Mouse (Mus musculus): ENCODE data around the gene Naa80. TPM values are rescaled to one million over a fixed set of nuclear protein-coding genes. Genes with fewer than 3 reads are reported as not detected.

The Naa80 gene
- polyA plus RNA-seq, 1 experiment, result 63.3 TPM

- peaks cover 17% of the 10 kb centered on the region for H3K36me3 ChIP-seq (replicated peaks; ENCODE audit: low read length)
- peaks cover 8% of the 10 kb centered on the region for H3K27me3 ChIP-seq (replicated peaks)
- H3K4me1 ChIP-seq, result peaks cover 87% of the 10 kb centered on the region
- H3K4me3 ChIP-seq (replicated peaks), result no peak overlapping the region
- TF ChIP-seq GATA1 (IDR thresholded peaks at IDR 0.05; ENCODE audit: borderline replicate concordance, low read length) (no peak), FLI1 (IDR thresholded peaks at IDR 0.05; ENCODE audit: low read length) (no peak)
- no peaks in the 10 kb centered on the region for H3K9me3 ChIP-seq
Measured at GRCm38 (mm10) chr9:107549297-107550074, 29.2 kb upstream of the Naa80 start.

GRCm38 (mm10) chr9:107550491-107551116 is 28.1 kb upstream of the Naa80 start:
- Histone ChIP-seq H3K36me3 (replicated peaks; ENCODE audit: low read length) (peaks cover 6% of the 10 kb centered on the region), H3K27me3 (replicated peaks) (peaks cover 8% of the 10 kb centered on the region), H3K4me1 (peaks cover 78% of the 10 kb centered on the region), H3K4me3 (replicated peaks) (peak overlapping the region; percentile 96), H3K9me3 (no peaks in the 10 kb centered on the region)
- no peak for TF ChIP-seq GATA1 (IDR thresholded peaks at IDR 0.05; ENCODE audit: borderline replicate concordance, low read length)
- no peak for TF ChIP-seq FLI1 (IDR thresholded peaks at IDR 0.05; ENCODE audit: low read length)

GRCm38 (mm10) chr9:107551117-107551889 is 27.4 kb upstream of the Naa80 start, which contains the start of gene Rassf1:
Rassf1 (plus strand) TSS chr9:107551555.
- Histone ChIP-seq H3K4me1 (peaks cover 77% of the 10 kb centered on the region), H3K36me3 (replicated peaks; ENCODE audit: low read length) (peaks cover 2% of the 10 kb centered on the region), H3K27me3 (replicated peaks) (peaks cover 8% of the 10 kb centered on the region), H3K9me3 (no peaks in the 10 kb centered on the region), H3K4me3 (replicated peaks) (peak within 1 kb of the TSS; percentile 96)
- TF ChIP-seq FLI1 (IDR thresholded peaks at IDR 0.05; ENCODE audit: low read length), result no peak

GRCm38 (mm10) chr9:107551890-107552355 is 26.8 kb upstream of the Naa80 start:
- peaks cover 8% of the 10 kb centered on the region for H3K27me3 ChIP-seq (replicated peaks)
- peak overlapping the region; percentile 96 for H3K4me3 ChIP-seq (replicated peaks)
- H3K36me3 ChIP-seq (replicated peaks; ENCODE audit: low read length), result peaks cover 6% of the 10 kb centered on the region
- no peak for TF ChIP-seq GATA1 (IDR thresholded peaks at IDR 0.05; ENCODE audit: borderline replicate concordance, low read length)
- TF ChIP-seq FLI1 (IDR thresholded peaks at IDR 0.05; ENCODE audit: low read length), result no peak
- H3K9me3 ChIP-seq, result no peaks in the 10 kb centered on the region
- peaks cover 77% of the 10 kb centered on the region for H3K4me1 ChIP-seq

- Histone ChIP-seq H3K9me3 (no peaks in the 10 kb centered on the region), H3K36me3 (replicated peaks; ENCODE audit: low read length) (peaks cover 15% of the 10 kb centered on the region), H3K4me3 (replicated peaks) (peak overlapping the region; percentile 96), H3K4me1 (peaks cover 77% of the 10 kb centered on the region), H3K27me3 (replicated peaks) (peaks cover 8% of the 10 kb centered on the region)
- TF ChIP-seq FLI1 (IDR thresholded peaks at IDR 0.05; ENCODE audit: low read length) (no peak), GATA1 (IDR thresholded peaks at IDR 0.05; ENCODE audit: borderline replicate concordance, low read length) (no peak)
Measured at GRCm38 (mm10) chr9:107552690-107553393, 25.8 kb upstream of the Naa80 start.

GRCm38 (mm10) chr9:107553541-107554318 is 25.0 kb upstream of the Naa80 start:
- Histone ChIP-seq H3K9me3 (no peaks in the 10 kb centered on the region), H3K36me3 (replicated peaks; ENCODE audit: low read length) (peaks cover 24% of the 10 kb centered on the region), H3K4me3 (replicated peaks) (peak overlapping the region; percentile 96), H3K4me1 (peaks cover 70% of the 10 kb centered on the region), H3K27me3 (replicated peaks) (peaks cover 8% of the 10 kb centered on the region)
- TF ChIP-seq FLI1 (IDR thresholded peaks at IDR 0.05; ENCODE audit: low read length) (no peak), GATA1 (IDR thresholded peaks at IDR 0.05; ENCODE audit: borderline replicate concordance, low read length) (no peak)

GRCm38 (mm10) chr9:107554319-107554825 is 24.3 kb upstream of the Naa80 start:
- H3K27me3 ChIP-seq (replicated peaks), result peaks cover 3% of the 10 kb centered on the region
- H3K9me3 ChIP-seq, result no peaks in the 10 kb centered on the region
- no peak for TF ChIP-seq GATA1 (IDR thresholded peaks at IDR 0.05; ENCODE audit: borderline replicate concordance, low read length)
- peak; percentile 13; the same call in 1 of the 2 replicates for TF ChIP-seq FLI1 (IDR thresholded peaks at IDR 0.05; ENCODE audit: low read length)
- H3K36me3 ChIP-seq (replicated peaks; ENCODE audit: low read length), result peaks cover 31% of the 10 kb centered on the region
- peaks cover 66% of the 10 kb centered on the region for H3K4me1 ChIP-seq
- peak overlapping the region; percentile 96 for H3K4me3 ChIP-seq (replicated peaks)

- Histone ChIP-seq H3K4me3 (replicated peaks) (peak overlapping the region; percentile 96), H3K9me3 (no peaks in the 10 kb centered on the region), H3K4me1 (peaks cover 61% of the 10 kb centered on the region), H3K27me3 (replicated peaks) (no peaks in the 10 kb centered on the region), H3K36me3 (replicated peaks; ENCODE audit: low read length) (peaks cover 37% of the 10 kb centered on the region)
- TF ChIP-seq FLI1 (IDR thresholded peaks at IDR 0.05; ENCODE audit: low read length), result no peak
- no peak for TF ChIP-seq GATA1 (IDR thresholded peaks at IDR 0.05; ENCODE audit: borderline replicate concordance, low read length)
Measured at GRCm38 (mm10) chr9:107555031-107555457, 23.6 kb upstream of the Naa80 start.

All from megakaryocyte, embryonic 14.5 days (primary cell).